Mouse (Mus musculus) heart, postnatal 0 days (tissue): Measurements from ENCODE around the gene Tcf3.

Source experiments
- CTCF ChIP-seq: IDR thresholded peaks from 2 replicates; pipeline ENCODE4 v1.5.1; 2016; ENCODE audit warnings: antibody characterized with exemption, control low read depth, low read depth
- EP300 ChIP-seq: IDR thresholded peaks from 2 replicates; pipeline ENCODE4 v1.6.1; 2016; ENCODE audit warnings: antibody characterized with exemption, low read depth

DNA sequence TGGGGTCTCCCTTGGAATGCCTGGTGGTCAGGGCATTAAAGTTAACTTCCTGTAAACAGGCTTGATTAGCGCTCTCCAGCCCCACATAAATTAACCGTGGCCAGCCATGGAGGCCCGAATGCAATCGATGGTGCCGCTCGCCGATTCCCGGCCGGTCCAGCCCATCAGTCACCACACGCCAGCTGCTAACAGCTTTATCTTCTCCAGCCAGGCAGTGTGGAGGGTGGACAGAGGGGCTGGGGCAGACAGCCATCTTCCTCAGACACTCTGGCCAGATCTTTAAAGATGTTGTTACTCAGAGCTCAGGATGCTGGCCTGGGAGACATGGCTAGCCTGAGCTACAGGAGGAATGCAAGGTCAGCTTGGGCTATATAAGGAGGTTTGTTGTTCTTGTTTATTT is 20.2 kb upstream of the Tcf3 start:
- TF ChIP-seq EP300 (no peak), CTCF (no peak)
